Mouse (Mus musculus) lung, embryonic 14.5 days (tissue): ENCODE results near the gene Gm20695. TPM values are rescaled to one million over a fixed set of nuclear protein-coding genes. Genes with fewer than 3 reads are reported as not detected.

Source experiments
- ATAC-seq: fragments of 200-750 bp; cut with Nextera tagmentation; 2 replicates; pipeline ENCODE4 v1.8.0; 2017; ENCODE audit warnings: mild to moderate bottlenecking, moderate TSS enrichment, moderate library complexity; ENCODE audit not compliant: insufficient read depth
- DNase-seq: peaks from one replicate; pipeline ENCODE4 v3.0.0-alpha.2; 2015
- H3K27ac ChIP-seq: fragments of 300-500 bp; sonication (generic); 2 replicates; pipeline ENCODE4 v1.5.1; 2014; ENCODE audit warnings: low read depth, mild to moderate bottlenecking, moderate library complexity
- H3K27me3 ChIP-seq: fragments of 300-500 bp; sonication (generic); 2 replicates; pipeline ENCODE4 v1.6.1; 2014; ENCODE audit warnings: low read length, control low read depth; ENCODE audit not compliant: insufficient read depth
- H3K36me3 ChIP-seq: fragments of 300-500 bp; sonication (generic); 2 replicates; pipeline ENCODE4 v1.6.1; 2014; ENCODE audit warnings: control low read depth; ENCODE audit not compliant: insufficient read depth
- H3K4me1 ChIP-seq: fragments of 300-500 bp; sonication (generic); 2 replicates; pipeline ENCODE4 v1.6.1; 2014; ENCODE audit warnings: antibody characterized with exemption, control low read depth; ENCODE audit not compliant: insufficient read depth
- H3K4me2 ChIP-seq: fragments of 300-500 bp; sonication (generic); 2 replicates; pipeline ENCODE4 v1.6.1; 2014; ENCODE audit warnings: mild to moderate bottlenecking
- H3K4me3 ChIP-seq: fragments of 300-500 bp; sonication (generic); 2 replicates; pipeline ENCODE4 v1.5.1; 2014; ENCODE audit warnings: low read depth, low read length
- H3K9ac ChIP-seq: fragments of 300-500 bp; sonication (generic); 2 replicates; pipeline ENCODE4 v1.6.1; 2014
- H3K9me3 ChIP-seq: fragments of 300-500 bp; sonication (generic); 2 replicates; pipeline ENCODE4 v1.6.1; 2016; ENCODE audit warnings: low read depth, low read length, control low read depth
- CTCF ChIP-seq: IDR thresholded peaks from 2 replicates; pipeline ENCODE4 v1.5.1; 2016; ENCODE audit warnings: antibody characterized with exemption, low read depth
- WGBS: fragments of 180-500 bp; shearing (Covaris S2); extraction: QIAGEN DNeasy Blood & Tissue Kit; methylation state at CpG from one replicate; pipeline ENCODE4 v1.1.7; 2014; 5-methylcytosine and 5-hydroxymethylcytosine counted together
- polyA plus RNA-seq: library from polyadenylated mRNA; unstranded; fragments of >200 nt; fragmentation: Nextera tagmentation; extraction: Ambion mirVana; gene quantifications from 2 replicates; pipeline ENCODE4 v1.2.1, GENCODE M21; 2014

Gm20695 gene
- polyA plus RNA-seq, 1 experiment from 2014 or later = 2.3 TPM

GRCm38 (mm10) chr16:3895173-3895792 lies 10.8 kb downstream of the Gm20695 start:
- Histone ChIP-seq H3K9ac (no peak overlapping the region), H3K4me1 (no peaks in the 10 kb centered on the region), H3K36me3 (peaks cover 39% of the 10 kb centered on the region), H3K9me3 (no peaks in the 10 kb centered on the region), H3K27me3 (no peaks in the 10 kb centered on the region), H3K4me3 (no peak overlapping the region), H3K4me2 (no peak overlapping the region), H3K27ac (peak overlapping the region; percentile 15)
- WGBS = 69% methylated on average over 9 of the region's 9 CpGs
- DNase-seq = peak; percentile 41
- ATAC-seq = 0 out of 2 replicates have a peak, but pooled peaks have one; percentile 21
- no peak for TF ChIP-seq CTCF

- Histone ChIP-seq H3K27ac (no peak overlapping the region), H3K36me3 (peaks cover 47% of the 10 kb centered on the region)
- no peak for DNase-seq
Observed at GRCm38 (mm10) chr16:3896046-3896445, 11.6 kb downstream of the Gm20695 start.

GRCm38 (mm10) chr16:3896553-3896952 lies 12.1 kb downstream of the Gm20695 start:
- no peak for ATAC-seq
- no peak for DNase-seq
- Histone ChIP-seq H3K36me3 (peaks cover 52% of the 10 kb centered on the region), H3K27ac (no peak overlapping the region), H3K9me3 (no peaks in the 10 kb centered on the region), H3K4me2 (no peak overlapping the region), H3K27me3 (no peaks in the 10 kb centered on the region), H3K9ac (no peak overlapping the region), H3K4me3 (no peak overlapping the region), H3K4me1 (no peaks in the 10 kb centered on the region)
- TF ChIP-seq CTCF = no peak
- WGBS = 88% methylated on average over 1 of the region's 1 CpGs

More at GRCm38 (mm10) chr16:3896046-3896445, 11.6 kb downstream of the Gm20695 start:
- Histone ChIP-seq H3K4me3 (no peak overlapping the region), H3K9ac (no peak overlapping the region), H3K9me3 (no peaks in the 10 kb centered on the region), H3K4me1 (no peaks in the 10 kb centered on the region), H3K27me3 (no peaks in the 10 kb centered on the region), H3K4me2 (no peak overlapping the region)
- TF ChIP-seq CTCF = no peak
- 74% methylated on average over 6 of the region's 6 CpGs for WGBS
- no peak for ATAC-seq

- DNase-seq (no peak), ATAC-seq (no peak)
- Histone ChIP-seq H3K4me3 (no peak overlapping the region), H3K4me1 (no peaks in the 10 kb centered on the region), H3K9me3 (no peaks in the 10 kb centered on the region), H3K4me2 (no peak overlapping the region; the same call in 1 of the 2 replicates), H3K27ac (no peak overlapping the region), H3K9ac (no peak overlapping the region), H3K36me3 (peaks cover 35% of the 10 kb centered on the region), H3K27me3 (no peaks in the 10 kb centered on the region)
- no peak for TF ChIP-seq CTCF
- 70% methylated on average over 2 of the region's 2 CpGs for WGBS
Observed at GRCm38 (mm10) chr16:3907471-3907870, 23.0 kb downstream of the Gm20695 start.

- TF ChIP-seq CTCF = peak; percentile 83
- ATAC-seq (peak; percentile 99), DNase-seq (peak; percentile 96)
- Histone ChIP-seq H3K4me3 (peak within 1 kb of the TSS; percentile 62), H3K27ac (peak within 1 kb of the TSS; percentile 72), H3K9ac (peak within 1 kb of the TSS; percentile 75), H3K9me3 (no peaks in the 10 kb centered on the region), H3K4me1 (no peaks in the 10 kb centered on the region), H3K36me3 (peaks cover 36% of the 10 kb centered on the region), H3K27me3 (no peaks in the 10 kb centered on the region), H3K4me2 (peak within 1 kb of the TSS; percentile 83)
- WGBS = under 1% methylated on average over 33 of the region's 33 CpGs
Observed at GRCm38 (mm10) chr16:3908537-3909111, 24.2 kb downstream of the Gm20695 start, which contains the start of the genes 1700037C18Rik and Cluap1. TSS of gene 1700037C18Rik (minus strand) at chr16:3908689. TSS of gene Cluap1 (plus strand) at chr16:3908801.

- H3K9me3 ChIP-seq = no peaks in the 10 kb centered on the region
- ATAC-seq = no peak
- H3K9ac ChIP-seq = peak overlapping the region; percentile 75
- TF ChIP-seq CTCF = no peak
- no peaks in the 10 kb centered on the region for H3K4me1 ChIP-seq
- WGBS = 5% methylated on average over 20 of the region's 20 CpGs
- no peaks in the 10 kb centered on the region for H3K27me3 ChIP-seq
- H3K4me2 ChIP-seq = peak overlapping the region; percentile 83
- H3K4me3 ChIP-seq = peak overlapping the region; percentile 62
- no peak for DNase-seq
- H3K36me3 ChIP-seq = peaks cover 36% of the 10 kb centered on the region
- peak overlapping the region; percentile 72 for H3K27ac ChIP-seq
Observed at GRCm38 (mm10) chr16:3909118-3909517, 24.7 kb downstream of the Gm20695 start.

- Histone ChIP-seq H3K27ac (no peak overlapping the region), H3K9ac (no peak overlapping the region), H3K36me3 (peaks cover 44% of the 10 kb centered on the region), H3K4me3 (no peak overlapping the region), H3K4me2 (no peak overlapping the region), H3K27me3 (no peaks in the 10 kb centered on the region), H3K9me3 (no peaks in the 10 kb centered on the region), H3K4me1 (no peaks in the 10 kb centered on the region)
- TF ChIP-seq CTCF = no peak
- ATAC-seq (no peak), DNase-seq (no peak)
- 85% methylated on average over 2 of the region's 2 CpGs for WGBS
Observed at GRCm38 (mm10) chr16:3920756-3921155, 36.3 kb downstream of the Gm20695 start.
